Mouse (Mus musculus) CH12.LX (cell line): ENCODE data around the gene Zbtb14.

Experiments
- CHD2 ChIP-seq: IDR thresholded peaks from 2 replicates; pipeline ENCODE4 v1.6.1; 2011; ENCODE audit warnings: low read length, improper control_type of control experiment
- CTCF ChIP-seq, 2 experiments: IDR thresholded peaks in 1 of 2; conservative IDR thresholded peaks in 1 of 2; 2 replicates each; pipeline ENCODE4 v1.5.1; 2011 to 2012; ENCODE audit warnings: low read depth in 2 of 2, low read length in 2 of 2, improper control_type of control experiment in 1 of 2, inconsistent platforms in 1 of 2, mild to moderate bottlenecking in 1 of 2, moderate library complexity in 1 of 2
- ETS1 ChIP-seq: conservative IDR thresholded peaks from 2 replicates; pipeline ENCODE4 v1.6.1; 2012; ENCODE audit warnings: low read depth, mild to moderate bottlenecking, inconsistent platforms, low read length, improper control_type of control experiment, moderate library complexity
- HCFC1 ChIP-seq: IDR thresholded peaks from 2 replicates; pipeline ENCODE4 v1.6.1; 2012; ENCODE audit warnings: low read depth, mild to moderate bottlenecking, inconsistent platforms, low read length, improper control_type of control experiment
- MXI1 ChIP-seq: IDR thresholded peaks from 2 replicates; pipeline ENCODE4 v1.6.1; 2011; ENCODE audit warnings: mild to moderate bottlenecking, low read depth, low read length, improper control_type of control experiment
- POLR2A ChIP-seq: IDR thresholded peaks from 2 replicates; pipeline ENCODE4 v1.6.1; 2011; ENCODE audit warnings: low read depth, mild to moderate bottlenecking, improper control_type of control experiment, low read length
- RCOR1 ChIP-seq: conservative IDR thresholded peaks from 2 replicates; pipeline ENCODE4 v1.6.1; 2012; ENCODE audit warnings: low read depth, mild to moderate bottlenecking, inconsistent platforms, low read length, improper control_type of control experiment

- TF ChIP-seq CHD2 = no peak
- no peak for TF ChIP-seq RCOR1
- no peak for TF ChIP-seq CTCF (conservative IDR thresholded peaks at IDR 0.05 in 1 of 2, IDR thresholded peaks at IDR 0.05 in 1 of 2; ENCODE audit: low read depth in 2 of 2, low read length in 2 of 2)
- no peak for TF ChIP-seq ETS1
- TF ChIP-seq POLR2A = no peak
- no peak for TF ChIP-seq MXI1
- no peak for TF ChIP-seq HCFC1
Measured at GRCm38 (mm10) chr17:69346056-69346455, 36.8 kb upstream of the Zbtb14 start.
